Mouse (Mus musculus) limb, embryonic 10.5 days (tissue): ENCODE results near the gene Rpl29. TPM values are rescaled to one million over a fixed set of nuclear protein-coding genes. Genes with fewer than 3 reads are reported as not detected.
A peak's percentile ranks its signal among the peaks of the same experiment; 100 is the strongest.

Experiments used
- DNase-seq: peaks from one replicate; pipeline ENCODE4 v3.0.0-alpha.2; 2017; ENCODE audit warnings: low spot score
- H3K27ac ChIP-seq: fragments of 300-500 bp; sonication (generic); 2 replicates; pipeline ENCODE4 v1.5.1; 2016; ENCODE audit warnings: mild to moderate bottlenecking
- H3K27me3 ChIP-seq: fragments of 300-500 bp; sonication (generic); 2 replicates; pipeline ENCODE4 v1.6.1; 2016; ENCODE audit warnings: low read depth, mild to moderate bottlenecking; ENCODE audit not compliant: poor library complexity, severe bottlenecking
- H3K36me3 ChIP-seq: fragments of 300-500 bp; sonication (generic); 2 replicates; pipeline ENCODE4 v1.6.1; 2016; ENCODE audit warnings: mild to moderate bottlenecking, moderate library complexity
- H3K4me1 ChIP-seq: fragments of 300-500 bp; sonication (generic); 2 replicates; pipeline ENCODE4 v1.6.1; 2016
- H3K4me3 ChIP-seq: fragments of 300-500 bp; sonication (generic); 2 replicates; pipeline ENCODE4 v1.5.1; 2016; ENCODE audit warnings: mild to moderate bottlenecking, moderate library complexity
- H3K9me3 ChIP-seq: fragments of 300-500 bp; sonication (generic); replicated peaks from 2 replicates; pipeline ENCODE4 v1.6.1; 2016; ENCODE audit warnings: mild to moderate bottlenecking
- WGBS: fragments of 180-500 bp; shearing (Covaris S2); methylation state at CpG from one replicate; pipeline ENCODE4 v1.1.7; 2016; 5-methylcytosine and 5-hydroxymethylcytosine counted together
- polyA plus RNA-seq: library from polyadenylated mRNA; unstranded; fragments of >200 nt; fragmentation: Nextera tagmentation; extraction: Ambion mirVana; gene quantifications from 2 replicates; pipeline ENCODE4 v1.2.1, GENCODE M21; 2016

The Rpl29 gene
- 1,033 and 1,267 TPM in 2 replicates for polyA plus RNA-seq

- peak; percentile 90 for DNase-seq
- Histone ChIP-seq H3K4me1 (peaks cover 20% of the 10 kb centered on the region), H3K27ac (peak within 1 kb of the TSS; percentile 97), H3K36me3 (peaks cover 42% of the 10 kb centered on the region), H3K4me3 (peak within 1 kb of the TSS; percentile 89), H3K9me3 (no peaks in the 10 kb centered on the region), H3K27me3 (no peaks in the 10 kb centered on the region)
- WGBS: under 1% methylated on average over 55 of the region's 55 CpGs
These were observed at the start of gene Rpl29 for GRCm38 (mm10) chr9:106429221-106430014. Gene Rpl29, plus strand, starts transcription at chr9:106429454.

GRCm38 (mm10) chr9:106386181-106386864 lies 42.9 kb upstream of the Rpl29 start:
- peak overlapping the region; percentile 59 for H3K27ac ChIP-seq
- H3K4me3 ChIP-seq: no peak overlapping the region
- H3K36me3 ChIP-seq: no peaks in the 10 kb centered on the region
- H3K27me3 ChIP-seq: no peaks in the 10 kb centered on the region
- 90% methylated on average over 12 of the region's 12 CpGs for WGBS
- DNase-seq: no peak
- no peaks in the 10 kb centered on the region for H3K9me3 ChIP-seq
- peaks cover 45% of the 10 kb centered on the region for H3K4me1 ChIP-seq

- Histone ChIP-seq H3K4me1 (peaks cover 36% of the 10 kb centered on the region), H3K27ac (peak overlapping the region; percentile 47), H3K36me3 (no peaks in the 10 kb centered on the region), H3K27me3 (no peaks in the 10 kb centered on the region), H3K4me3 (no peak overlapping the region), H3K9me3 (no peaks in the 10 kb centered on the region)
- DNase-seq: no peak
- 78% methylated on average over 11 of the region's 11 CpGs for WGBS
These were observed 36.3 kb upstream of the Rpl29 start for GRCm38 (mm10) chr9:106392828-106393527.

- H3K27ac ChIP-seq: peak overlapping the region; percentile 47; the same call in 1 of the 2 replicates
These were observed 35.7 kb upstream of the Rpl29 start for GRCm38 (mm10) chr9:106393548-106393947.

GRCm38 (mm10) chr9:106394649-106395602 lies 34.3 kb upstream of the Rpl29 start:
- no peak for DNase-seq
- peak overlapping the region; percentile 72 for H3K27ac ChIP-seq
- peaks cover 50% of the 10 kb centered on the region for H3K4me1 ChIP-seq
- H3K9me3 ChIP-seq: no peaks in the 10 kb centered on the region
- H3K27me3 ChIP-seq: no peaks in the 10 kb centered on the region
- WGBS: 61% methylated on average over 11 of the region's 11 CpGs
- no peaks in the 10 kb centered on the region for H3K36me3 ChIP-seq
- no peak overlapping the region for H3K4me3 ChIP-seq

More at GRCm38 (mm10) chr9:106393548-106393947, 35.7 kb upstream of the Rpl29 start:
- WGBS: 90% methylated on average over 8 of the region's 8 CpGs
- Histone ChIP-seq H3K36me3 (no peaks in the 10 kb centered on the region), H3K9me3 (no peaks in the 10 kb centered on the region), H3K4me3 (no peak overlapping the region), H3K4me1 (peaks cover 39% of the 10 kb centered on the region), H3K27me3 (no peaks in the 10 kb centered on the region)
- no peak for DNase-seq

- WGBS: 58% methylated on average over 4 of the region's 4 CpGs
- Histone ChIP-seq H3K9me3 (no peaks in the 10 kb centered on the region), H3K4me3 (no peak overlapping the region), H3K27me3 (no peaks in the 10 kb centered on the region), H3K36me3 (no peaks in the 10 kb centered on the region), H3K27ac (peak overlapping the region; percentile 63), H3K4me1 (peaks cover 56% of the 10 kb centered on the region)
- no peak for DNase-seq
These were observed 31.5 kb upstream of the Rpl29 start for GRCm38 (mm10) chr9:106397733-106398132.

- Histone ChIP-seq H3K9me3 (no peaks in the 10 kb centered on the region), H3K36me3 (no peaks in the 10 kb centered on the region), H3K27me3 (no peaks in the 10 kb centered on the region), H3K27ac (0 out of 2 replicates have a peak overlapping the region, but pooled peaks have one; percentile 32), H3K4me3 (no peak overlapping the region), H3K4me1 (peaks cover 54% of the 10 kb centered on the region)
- DNase-seq: no peak
- WGBS: 76% methylated on average over 9 of the region's 9 CpGs
These were observed 30.5 kb upstream of the Rpl29 start for GRCm38 (mm10) chr9:106398667-106399311.

GRCm38 (mm10) chr9:106399808-106400207 lies 29.4 kb upstream of the Rpl29 start:
- H3K4me3 ChIP-seq: no peak overlapping the region
- no peak for DNase-seq
- 71% methylated on average over 3 of the region's 3 CpGs for WGBS
- no peaks in the 10 kb centered on the region for H3K9me3 ChIP-seq
- H3K4me1 ChIP-seq: peaks cover 53% of the 10 kb centered on the region
- peak overlapping the region; percentile 46 for H3K27ac ChIP-seq
- no peaks in the 10 kb centered on the region for H3K27me3 ChIP-seq
- H3K36me3 ChIP-seq: no peaks in the 10 kb centered on the region

GRCm38 (mm10) chr9:106402149-106402548 lies 27.1 kb upstream of the Rpl29 start:
- DNase-seq: no peak
- Histone ChIP-seq H3K4me1 (peaks cover 70% of the 10 kb centered on the region), H3K36me3 (no peaks in the 10 kb centered on the region), H3K27me3 (no peaks in the 10 kb centered on the region), H3K9me3 (no peaks in the 10 kb centered on the region), H3K27ac (no peak overlapping the region; the same call in 1 of the 2 replicates), H3K4me3 (no peak overlapping the region)
- 87% methylated on average over 5 of the region's 5 CpGs for WGBS

GRCm38 (mm10) chr9:106402607-106403375 lies 26.5 kb upstream of the Rpl29 start:
- H3K4me3 ChIP-seq: no peak overlapping the region

GRCm38 (mm10) chr9:106405275-106405674 lies 24.0 kb upstream of the Rpl29 start:
- Histone ChIP-seq H3K9me3 (no peaks in the 10 kb centered on the region), H3K27ac (peak overlapping the region; percentile 61), H3K36me3 (no peaks in the 10 kb centered on the region), H3K4me3 (no peak overlapping the region; the same call in 1 of the 2 replicates), H3K4me1 (peaks cover 64% of the 10 kb centered on the region), H3K27me3 (no peaks in the 10 kb centered on the region)
- 7% methylated on average over 6 of the region's 6 CpGs for WGBS
- peak; percentile 62 for DNase-seq

More at GRCm38 (mm10) chr9:106402607-106403375, 26.5 kb upstream of the Rpl29 start:
- H3K9me3 ChIP-seq: no peaks in the 10 kb centered on the region
- H3K27ac ChIP-seq: peak overlapping the region; percentile 25; the same call in 1 of the 2 replicates
- H3K27me3 ChIP-seq: no peaks in the 10 kb centered on the region
- no peaks in the 10 kb centered on the region for H3K36me3 ChIP-seq
- DNase-seq: no peak
- 84% methylated on average over 16 of the region's 16 CpGs for WGBS
- peaks cover 75% of the 10 kb centered on the region for H3K4me1 ChIP-seq
